Mouse (Mus musculus): ENCODE measurements around the gene Olfr1090. TPM values are rescaled to one million over a fixed set of nuclear protein-coding genes. Genes with fewer than 3 reads are reported as not detected.

Olfr1090 gene
- polyA plus RNA-seq (2012; rRNA removed) = not detected in 2 replicates
- not detected in 2 replicates for polyA plus RNA-seq (2014; fragmentation: Nextera tagmentation; extraction: Ambion mirVana)

- TF ChIP-seq EP300 (IDR thresholded peaks at IDR 0.05; ENCODE audit: low read depth) (no peak), CTCF (IDR thresholded peaks at IDR 0.05; ENCODE audit: low read depth) (no peak)
- Histone ChIP-seq H3K27me3 (ENCODE audit: control insufficient read depth, insufficient read depth, low read length) (no peaks in the 10 kb centered on the region), H3K4me3 (ENCODE audit: insufficient read depth in 1 of 2, low read depth in 2 of 2, low read length in 2 of 2) (no peak within 1 kb of the TSS), H3K27ac (no peak within 1 kb of the TSS), H3K36me3 (replicated peaks; ENCODE audit: control insufficient read depth, insufficient read depth, low read depth) (no peaks in the 10 kb centered on the region), H3K9ac (replicated peaks) (no peak within 1 kb of the TSS), H3K4me2 (ENCODE audit: low read depth) (no peak within 1 kb of the TSS), H3K4me1 (replicated peaks; ENCODE audit: control insufficient read depth in 2 of 2, insufficient read depth in 2 of 2, low read length in 1 of 2) (no peaks in the 10 kb centered on the region), H3K9me3 (ENCODE audit: control insufficient read depth, low read length) (no peaks in the 10 kb centered on the region)
- ATAC-seq (ENCODE audit: insufficient read depth) (no peak), DNase-seq (ENCODE audit: low read depth in 3 of 3, low spot score in 3 of 3) (no peak)
- 62% methylated on average over 1 of the region's 1 CpGs for WGBS (ENCODE audit: insufficient replicate concordance)
These were observed at the start of gene Olfr1090 for GRCm38 (mm10) chr2:86758893-86759292. TSS of gene Olfr1090 (minus strand) at chr2:86758993.

DNA sequence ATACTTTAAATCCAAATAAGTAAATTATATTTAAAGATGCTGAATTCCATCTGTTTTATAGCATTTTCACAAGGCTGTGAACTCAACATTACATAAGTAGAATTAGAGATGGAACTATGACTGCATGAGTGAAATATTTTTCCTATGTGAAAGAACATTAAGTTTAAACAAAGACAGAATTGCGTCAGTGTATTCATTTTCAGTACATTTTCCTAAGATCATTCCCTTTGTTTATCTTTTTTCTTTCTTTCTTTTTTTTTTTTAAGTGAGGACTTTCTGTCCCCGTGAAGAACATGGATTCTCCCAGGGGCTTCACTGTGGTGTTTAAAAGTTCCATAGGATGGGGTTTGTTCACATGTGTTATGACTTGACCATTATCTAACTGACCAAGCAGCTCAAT is 23.4 kb upstream of the Olfr1090 start, which contains the start of gene Olfr1093:
TSS of gene Olfr1093 (plus strand) at position 301 of the 400 bp plus-strand sequence.
- Histone ChIP-seq H3K9ac (replicated peaks) (no peak within 1 kb of the TSS), H3K36me3 (replicated peaks; ENCODE audit: control insufficient read depth, insufficient read depth, low read depth) (no peaks in the 10 kb centered on the region), H3K4me1 (replicated peaks; ENCODE audit: control insufficient read depth in 2 of 2, insufficient read depth in 2 of 2, low read length in 1 of 2) (no peaks in the 10 kb centered on the region), H3K27me3 (ENCODE audit: control insufficient read depth, insufficient read depth, low read length) (no peaks in the 10 kb centered on the region), H3K9me3 (ENCODE audit: control insufficient read depth, low read length) (no peaks in the 10 kb centered on the region), H3K27ac (no peak within 1 kb of the TSS), H3K4me3 (ENCODE audit: insufficient read depth in 1 of 2, low read depth in 2 of 2, low read length in 2 of 2) (no peak within 1 kb of the TSS), H3K4me2 (ENCODE audit: low read depth) (no peak within 1 kb of the TSS)
- TF ChIP-seq EP300 (IDR thresholded peaks at IDR 0.05; ENCODE audit: low read depth) (no peak), CTCF (IDR thresholded peaks at IDR 0.05; ENCODE audit: low read depth) (no peak)
- ATAC-seq (ENCODE audit: insufficient read depth) (no peak), DNase-seq (ENCODE audit: low read depth in 3 of 3, low spot score in 3 of 3) (no peak)
- WGBS (ENCODE audit: insufficient replicate concordance) = 51% methylated on average over 2 of the region's 2 CpGs

GRCm38 (mm10) chr2:86761050-86761449 is 2.3 kb upstream of the Olfr1090 start:
- DNase-seq (ENCODE audit: low read depth in 3 of 3, low spot score in 3 of 3) = no peak
- Histone ChIP-seq H3K9ac (replicated peaks) (no peak overlapping the region), H3K4me2 (ENCODE audit: low read depth) (no peak overlapping the region), H3K4me3 (ENCODE audit: insufficient read depth in 1 of 2, low read depth in 2 of 2, low read length in 2 of 2) (no peak overlapping the region), H3K4me1 (replicated peaks; ENCODE audit: control insufficient read depth in 2 of 2, insufficient read depth in 2 of 2, low read length in 1 of 2) (no peaks in the 10 kb centered on the region), H3K27ac (no peak overlapping the region), H3K27me3 (ENCODE audit: control insufficient read depth, insufficient read depth, low read length) (no peaks in the 10 kb centered on the region), H3K9me3 (ENCODE audit: control insufficient read depth, low read length) (no peaks in the 10 kb centered on the region), H3K36me3 (replicated peaks; ENCODE audit: control insufficient read depth, insufficient read depth, low read depth) (no peaks in the 10 kb centered on the region)
- 73% methylated on average over 6 of the region's 6 CpGs for WGBS (ENCODE audit: insufficient replicate concordance)
- TF ChIP-seq CTCF (IDR thresholded peaks at IDR 0.05; ENCODE audit: low read depth) (no peak), EP300 (IDR thresholded peaks at IDR 0.05; ENCODE audit: low read depth) (no peak)
- ATAC-seq (ENCODE audit: insufficient read depth) = no peak

DNA sequence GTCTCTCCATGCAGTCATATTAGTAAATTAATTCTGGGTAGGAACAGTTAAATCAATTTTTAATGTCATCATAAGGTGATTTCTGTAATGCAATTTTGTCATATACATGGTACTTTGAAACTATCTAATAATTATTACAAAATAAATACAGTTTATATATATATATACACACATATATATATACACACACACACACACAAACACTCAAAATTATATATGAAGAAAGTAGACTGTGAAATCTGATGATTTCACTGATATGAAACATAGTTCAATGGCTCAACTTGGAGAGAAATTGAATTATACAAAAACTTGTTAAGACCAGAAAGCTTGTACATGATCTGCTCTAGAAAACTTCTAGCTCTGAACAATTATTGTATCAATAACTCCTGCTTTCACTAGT is 25.2 kb downstream of the Olfr1090 start, which contains the start of gene Olfr1089:
TSS of gene Olfr1089 (minus strand) at position 101 of the 400 bp plus-strand sequence.
- Histone ChIP-seq H3K4me3 (ENCODE audit: insufficient read depth in 1 of 2, low read depth in 2 of 2, low read length in 2 of 2) (no peak within 1 kb of the TSS), H3K36me3 (replicated peaks; ENCODE audit: control insufficient read depth, insufficient read depth, low read depth) (no peaks in the 10 kb centered on the region), H3K9ac (replicated peaks) (no peak within 1 kb of the TSS)

More for the DNA sequence above, 25.2 kb downstream of the Olfr1090 start, which contains the start of gene Olfr1089:
- Histone ChIP-seq H3K27ac (no peak within 1 kb of the TSS), H3K4me1 (replicated peaks; ENCODE audit: control insufficient read depth in 2 of 2, insufficient read depth in 2 of 2, low read length in 1 of 2) (no peaks in the 10 kb centered on the region), H3K27me3 (ENCODE audit: control insufficient read depth, insufficient read depth, low read length) (no peaks in the 10 kb centered on the region), H3K9me3 (ENCODE audit: control insufficient read depth, low read length) (no peaks in the 10 kb centered on the region), H3K4me2 (ENCODE audit: low read depth) (no peak within 1 kb of the TSS)
- TF ChIP-seq EP300 (IDR thresholded peaks at IDR 0.05; ENCODE audit: low read depth) = no peak
- TF ChIP-seq CTCF (IDR thresholded peaks at IDR 0.05; ENCODE audit: low read depth) = no peak
- no peak for DNase-seq (ENCODE audit: low read depth in 3 of 3, low spot score in 3 of 3)
- ATAC-seq (ENCODE audit: insufficient read depth) = no peak

Other genes starting within 250 kb of the Olfr1090 start
- gene Olfr1079, start 216.5 kb downstream of the Olfr1090 start, polyA plus RNA-seq (2012; rRNA removed) = not detected in 2 replicates
- gene Olfr1079, start 216.5 kb downstream of the Olfr1090 start, polyA plus RNA-seq (2014; fragmentation: Nextera tagmentation; extraction: Ambion mirVana) = not detected in 2 replicates
- gene Olfr1080, start 200.8 kb downstream of the Olfr1090 start, polyA plus RNA-seq (2012; rRNA removed) = not detected in 2 replicates
- not detected in 2 replicates for gene Olfr1080, start 200.8 kb downstream of the Olfr1090 start, polyA plus RNA-seq (2014; fragmentation: Nextera tagmentation; extraction: Ambion mirVana)
- not detected in 2 replicates for gene Olfr1082, start 160.0 kb downstream of the Olfr1090 start, polyA plus RNA-seq (2012; rRNA removed)
- gene Olfr1082, start 160.0 kb downstream of the Olfr1090 start, polyA plus RNA-seq (2014; fragmentation: Nextera tagmentation; extraction: Ambion mirVana) = not detected in 2 replicates
- gene Olfr1084, start 119.3 kb downstream of the Olfr1090 start, polyA plus RNA-seq (2012; rRNA removed) = not detected in 2 replicates
- not detected in 2 replicates for gene Olfr1084, start 119.3 kb downstream of the Olfr1090 start, polyA plus RNA-seq (2014; fragmentation: Nextera tagmentation; extraction: Ambion mirVana)
- not detected in 2 replicates for gene Olfr1085, start 97.0 kb downstream of the Olfr1090 start, polyA plus RNA-seq (2012; rRNA removed)
- gene Olfr1085, start 97.0 kb downstream of the Olfr1090 start, polyA plus RNA-seq (2014; fragmentation: Nextera tagmentation; extraction: Ambion mirVana) = not detected in 2 replicates
- not detected in 2 replicates for gene Olfr1086, start 78.9 kb downstream of the Olfr1090 start, polyA plus RNA-seq (2012; rRNA removed)
- gene Olfr1086, start 78.9 kb downstream of the Olfr1090 start, polyA plus RNA-seq (2014; fragmentation: Nextera tagmentation; extraction: Ambion mirVana) = not detected in 2 replicates
- gene Olfr1087, start 60.6 kb downstream of the Olfr1090 start, polyA plus RNA-seq (2012; rRNA removed) = not detected in 2 replicates
- gene Olfr1087, start 60.6 kb downstream of the Olfr1090 start, polyA plus RNA-seq (2014; fragmentation: Nextera tagmentation; extraction: Ambion mirVana) = not detected in 2 replicates
- not detected in 2 replicates for gene Olfr1089, start 25.3 kb downstream of the Olfr1090 start, polyA plus RNA-seq (2012; rRNA removed)
- gene Olfr1089, start 25.3 kb downstream of the Olfr1090 start, polyA plus RNA-seq (2014; fragmentation: Nextera tagmentation; extraction: Ambion mirVana) = not detected in 2 replicates
- gene Olfr1093, start 23.5 kb upstream of the Olfr1090 start, polyA plus RNA-seq (2012; rRNA removed) = not detected in 2 replicates
- not detected in 2 replicates for gene Olfr1093, start 23.5 kb upstream of the Olfr1090 start, polyA plus RNA-seq (2014; fragmentation: Nextera tagmentation; extraction: Ambion mirVana)
- not detected in 2 replicates for gene Olfr141, start 51.0 kb upstream of the Olfr1090 start, polyA plus RNA-seq (2012; rRNA removed)
- gene Olfr141, start 51.0 kb upstream of the Olfr1090 start, polyA plus RNA-seq (2014; fragmentation: Nextera tagmentation; extraction: Ambion mirVana) = not detected in 2 replicates
- not detected in 2 replicates for gene Olfr1094, start 65.7 kb upstream of the Olfr1090 start, polyA plus RNA-seq (2012; rRNA removed)
- gene Olfr1094, start 65.7 kb upstream of the Olfr1090 start, polyA plus RNA-seq (2014; fragmentation: Nextera tagmentation; extraction: Ambion mirVana) = not detected in 2 replicates
- gene Olfr1095, start 92.7 kb upstream of the Olfr1090 start, polyA plus RNA-seq (2012; rRNA removed) = not detected in 2 replicates
- not detected in 2 replicates for gene Olfr1095, start 92.7 kb upstream of the Olfr1090 start, polyA plus RNA-seq (2014; fragmentation: Nextera tagmentation; extraction: Ambion mirVana)
- not detected in 2 replicates for gene Gm13723, start 115.8 kb upstream of the Olfr1090 start, polyA plus RNA-seq (2012; rRNA removed)
- gene Gm13723, start 115.8 kb upstream of the Olfr1090 start, polyA plus RNA-seq (2014; fragmentation: Nextera tagmentation; extraction: Ambion mirVana) = not detected in 2 replicates
- gene Olfr1097, start 133.2 kb upstream of the Olfr1090 start, polyA plus RNA-seq (2012; rRNA removed) = not detected in 2 replicates
- not detected in 2 replicates for gene Olfr1097, start 133.2 kb upstream of the Olfr1090 start, polyA plus RNA-seq (2014; fragmentation: Nextera tagmentation; extraction: Ambion mirVana)
- not detected in 2 replicates for gene Olfr1098, start 165.6 kb upstream of the Olfr1090 start, polyA plus RNA-seq (2012; rRNA removed)
- gene Olfr1098, start 165.6 kb upstream of the Olfr1090 start, polyA plus RNA-seq (2014; fragmentation: Nextera tagmentation; extraction: Ambion mirVana) = not detected in 2 replicates
- gene Olfr1099, start 201.7 kb upstream of the Olfr1090 start, polyA plus RNA-seq (2012; rRNA removed) = not detected in 2 replicates
- not detected in 2 replicates for gene Olfr1099, start 201.7 kb upstream of the Olfr1090 start, polyA plus RNA-seq (2014; fragmentation: Nextera tagmentation; extraction: Ambion mirVana)
- not detected in 2 replicates for gene Olfr1100, start 221.0 kb upstream of the Olfr1090 start, polyA plus RNA-seq (2012; rRNA removed)
- not detected in 2 replicates for gene Olfr1100, start 221.0 kb upstream of the Olfr1090 start, polyA plus RNA-seq (2014; fragmentation: Nextera tagmentation; extraction: Ambion mirVana)
- not detected in 2 replicates for gene Olfr1101, start 232.2 kb upstream of the Olfr1090 start, polyA plus RNA-seq (2012; rRNA removed)
- gene Olfr1101, start 232.2 kb upstream of the Olfr1090 start, polyA plus RNA-seq (2014; fragmentation: Nextera tagmentation; extraction: Ambion mirVana) = not detected in 2 replicates
- not detected in 2 replicates for gene Olfr1102, start 239.4 kb upstream of the Olfr1090 start, polyA plus RNA-seq (2012; rRNA removed)
- not detected in 2 replicates for gene Olfr1102, start 239.4 kb upstream of the Olfr1090 start, polyA plus RNA-seq (2014; fragmentation: Nextera tagmentation; extraction: Ambion mirVana)